Mouse (Mus musculus): ENCODE measurements around the gene Tmem219.

- TF ChIP-seq POLR2A (IDR thresholded peaks at IDR 0.05; ENCODE audit: insufficient read depth, low read depth, low read length) (peak; percentile 32), CTCF (IDR thresholded peaks at IDR 0.05; ENCODE audit: insufficient read depth, low read depth, low read length) (no peak)
Observed at GRCm38 (mm10) chr7:126949793-126950646, 27.3 kb upstream of the Tmem219 start, which contains the start of gene Sez6l2.
